Mouse (Mus musculus) B cell, adult 67 days (primary cell): Measurements from ENCODE around the gene Amotl1. TPM values are rescaled to one million over a fixed set of nuclear protein-coding genes. Genes with fewer than 3 reads are reported as not detected.

Source experiments
- total RNA-seq, 2 experiments: library from RNA; stranded (reverse); gene quantifications; 4 replicates each; pipeline ENCODE4 v1.2.4; 2023

The Amotl1 gene
- total RNA-seq: not detected

GRCm38 (mm10) chr9:14644956-14645355 lies at the start of gene Amotl1:
Gene Amotl1 (minus strand): TSS chr9:14645056.

GRCm38 (mm10) chr9:14500023-14500915 lies 144.6 kb downstream of the Amotl1 start, which contains the start of the genes Kdm4d and Cwc15:
Gene Kdm4d (minus strand): TSS chr9:14500482.
Gene Cwc15 (plus strand): TSS chr9:14500617.

Other genes with a start within 250 kb of the Amotl1 start
- 1 to 10 TPM; 1.1 to 1.4 TPM for gene Kdm4d, start 144.6 kb downstream of the Amotl1 start, total RNA-seq
- gene Cwc15, start 144.4 kb downstream of the Amotl1 start, total RNA-seq: 100 to 1,000 TPM; 101 to 114 TPM
- gene Piwil4, start 95.7 kb upstream of the Amotl1 start, total RNA-seq: not detected
- under 1 TPM; 0.12 to 0.44 TPM for gene Fut4, start 107.3 kb upstream of the Amotl1 start, total RNA-seq
- not detected for gene 1700012B09Rik, start 126.0 kb upstream of the Amotl1 start, total RNA-seq
- 10 to 100 TPM; 51.8 to 65.6 TPM for gene Mre11a, start 139.6 kb upstream of the Amotl1 start, total RNA-seq
- gene Ankrd49, start 139.8 kb upstream of the Amotl1 start, total RNA-seq: 10 to 100 TPM; 25.5 to 28.1 TPM
- gene Gpr83, start 215.2 kb upstream of the Amotl1 start, total RNA-seq: not detected